Mouse (Mus musculus): Measurements from ENCODE around the gene Padi1. TPM values are rescaled to one million over a fixed set of nuclear protein-coding genes. Genes with fewer than 3 reads are reported as not detected.
A peak's percentile ranks its signal among the peaks of the same experiment; 100 is the strongest.

Padi1 gene
- polyA plus RNA-seq, 1 experiment from 2014 or later, result 1.0 TPM

DNA sequence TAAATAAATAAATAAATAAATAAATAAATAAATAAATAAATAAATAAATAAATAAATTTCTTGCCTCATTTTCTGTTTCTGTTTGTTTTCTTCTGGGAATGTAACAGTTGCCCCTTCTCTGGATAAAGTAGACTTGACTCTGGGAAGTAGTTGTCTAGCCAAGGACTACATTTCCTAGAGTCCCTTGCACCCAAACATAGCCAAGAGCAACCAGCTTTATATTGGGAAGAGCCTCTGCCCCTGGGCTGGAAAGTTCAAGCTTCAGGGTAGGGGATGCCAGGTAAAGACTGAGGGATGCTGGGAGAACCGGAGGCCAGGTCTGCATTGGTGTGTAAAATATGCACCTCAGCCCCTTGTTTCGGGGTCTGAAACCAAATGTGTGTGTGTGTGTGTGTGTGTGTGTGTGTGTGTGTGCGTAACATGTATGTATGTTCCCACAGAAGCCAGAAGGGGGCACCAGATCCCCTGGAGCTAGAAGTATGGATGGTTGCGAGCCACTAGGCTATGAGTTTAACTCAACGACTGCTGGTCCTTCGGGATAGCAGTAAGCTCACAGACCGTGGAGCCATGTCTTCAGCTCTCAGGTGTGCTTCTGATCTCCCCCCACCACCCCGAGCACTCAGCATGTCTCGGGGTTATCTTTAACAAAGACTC, 61.2 kb downstream of the Padi1 start:
- H3K9me3 ChIP-seq (replicated peaks), result no peaks in the 10 kb centered on the region
- H3K4me2 ChIP-seq (replicated peaks), result no peak overlapping the region
- no peak for ATAC-seq (ENCODE audit: insufficient number of reproducible peaks, low FRiP score, low TSS enrichment, low read depth)
- H3K4me3 ChIP-seq (replicated peaks), result no peak overlapping the region
- H3K27ac ChIP-seq (replicated peaks), result no peak overlapping the region
- no peaks in the 10 kb centered on the region for H3K36me3 ChIP-seq
- no peak overlapping the region for H3K9ac ChIP-seq
- no peaks in the 10 kb centered on the region for H3K27me3 ChIP-seq
- no peaks in the 10 kb centered on the region for H3K4me1 ChIP-seq
- WGBS, result 93% methylated on average over 9 of the region's 9 CpGs

DNA sequence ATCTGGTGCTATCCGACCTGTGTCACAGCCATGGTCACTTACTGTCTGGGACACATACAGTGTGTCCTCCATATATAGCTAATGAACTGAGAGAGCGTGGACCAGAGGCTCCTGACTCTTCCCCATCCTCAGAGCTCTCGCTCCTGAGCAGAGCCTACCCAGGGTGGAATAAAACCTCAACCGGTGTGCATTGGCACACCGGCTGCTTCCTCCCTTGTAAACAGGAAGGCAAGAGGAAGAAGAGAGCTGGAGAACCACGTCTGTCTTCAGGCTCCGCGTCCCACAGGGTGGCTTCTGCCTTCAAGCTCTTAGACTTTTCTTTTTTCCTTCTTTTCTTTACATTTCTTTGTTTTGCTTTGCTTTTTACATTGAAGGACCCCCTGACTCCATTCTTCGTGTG, 62.8 kb downstream of the Padi1 start:
- H3K4me1 ChIP-seq, result no peaks in the 10 kb centered on the region
- 86% methylated on average over 9 of the region's 9 CpGs for WGBS

DNA sequence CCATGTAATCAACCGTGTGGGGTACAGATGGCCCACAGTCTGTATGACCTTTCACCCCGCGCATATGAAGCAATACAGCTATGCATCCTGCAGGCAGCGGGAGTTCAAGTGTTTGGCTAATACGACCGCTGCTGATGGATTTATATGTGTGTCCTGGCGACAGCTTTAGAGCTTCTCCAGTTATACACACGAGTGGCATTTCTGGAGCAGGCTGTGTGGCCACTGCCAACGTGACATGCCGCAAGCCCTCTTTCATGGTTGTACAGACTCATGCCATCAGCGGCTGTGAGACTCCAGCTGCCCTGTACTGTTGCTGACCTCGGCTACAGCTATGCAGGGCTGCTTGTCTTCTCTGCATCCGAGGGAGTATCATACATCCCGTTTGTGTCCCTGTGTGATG, 65.1 kb downstream of the Padi1 start:
- no peaks in the 10 kb centered on the region for H3K27me3 ChIP-seq
- H3K9me3 ChIP-seq (replicated peaks), result no peaks in the 10 kb centered on the region
- H3K4me1 ChIP-seq, result no peaks in the 10 kb centered on the region
- H3K4me3 ChIP-seq (replicated peaks), result no peak overlapping the region
- H3K9ac ChIP-seq, result no peak overlapping the region
- 80% methylated on average over 14 of the region's 14 CpGs for WGBS
- H3K36me3 ChIP-seq, result no peaks in the 10 kb centered on the region
- no peak overlapping the region for H3K27ac ChIP-seq (replicated peaks)
- no peak overlapping the region for H3K4me2 ChIP-seq (replicated peaks)
- no peak for ATAC-seq (ENCODE audit: insufficient number of reproducible peaks, low FRiP score, low TSS enrichment, low read depth)

More for the DNA sequence above, 62.8 kb downstream of the Padi1 start:
- Histone ChIP-seq H3K4me2 (replicated peaks) (no peak overlapping the region), H3K27me3 (no peaks in the 10 kb centered on the region), H3K9ac (no peak overlapping the region), H3K9me3 (replicated peaks) (no peaks in the 10 kb centered on the region), H3K4me3 (replicated peaks) (no peak overlapping the region), H3K27ac (replicated peaks) (no peak overlapping the region), H3K36me3 (no peaks in the 10 kb centered on the region)
- ATAC-seq (ENCODE audit: insufficient number of reproducible peaks, low FRiP score, low TSS enrichment, low read depth), result no peak

DNA sequence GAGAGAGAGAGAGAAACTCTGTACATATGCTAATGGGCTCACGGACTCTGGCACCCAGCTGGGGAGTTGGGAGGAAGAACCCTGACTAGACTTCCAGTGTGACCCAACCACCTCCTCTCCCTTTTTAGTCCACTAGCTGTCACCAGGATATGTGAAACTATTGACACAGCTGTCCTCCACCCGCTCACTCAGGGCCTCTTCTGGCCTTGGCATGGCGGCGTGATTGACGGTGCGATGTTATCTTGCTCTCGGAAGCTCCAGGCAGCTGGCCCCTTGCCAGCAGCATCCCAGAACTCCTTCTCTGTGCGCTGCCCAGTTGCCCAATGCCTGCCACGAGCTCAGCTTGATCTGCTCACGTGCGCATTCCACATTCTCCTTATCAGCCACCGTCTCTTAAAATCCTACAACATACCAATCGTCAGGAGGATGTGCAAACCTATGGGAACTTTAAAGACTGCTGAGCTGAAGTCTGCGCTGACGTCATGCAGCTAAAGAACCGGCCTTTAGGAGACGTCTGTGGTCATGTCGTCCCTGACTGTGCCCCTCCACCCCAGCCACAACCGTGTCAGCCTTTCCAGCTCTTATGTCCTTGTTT, 65.7 kb downstream of the Padi1 start:
- Histone ChIP-seq H3K9me3 (replicated peaks) (no peaks in the 10 kb centered on the region), H3K27ac (replicated peaks) (no peak overlapping the region), H3K4me2 (replicated peaks) (no peak overlapping the region), H3K4me3 (replicated peaks) (no peak overlapping the region), H3K4me1 (no peaks in the 10 kb centered on the region), H3K27me3 (no peaks in the 10 kb centered on the region), H3K36me3 (no peaks in the 10 kb centered on the region), H3K9ac (no peak overlapping the region)
- 45% methylated on average over 19 of the region's 19 CpGs for whole genome bisulfite sequencing
- 0 out of 2 replicates have a peak, but pooled peaks have one; percentile 45 for ATAC-seq (ENCODE audit: insufficient number of reproducible peaks, low FRiP score, low TSS enrichment, low read depth)

DNA sequence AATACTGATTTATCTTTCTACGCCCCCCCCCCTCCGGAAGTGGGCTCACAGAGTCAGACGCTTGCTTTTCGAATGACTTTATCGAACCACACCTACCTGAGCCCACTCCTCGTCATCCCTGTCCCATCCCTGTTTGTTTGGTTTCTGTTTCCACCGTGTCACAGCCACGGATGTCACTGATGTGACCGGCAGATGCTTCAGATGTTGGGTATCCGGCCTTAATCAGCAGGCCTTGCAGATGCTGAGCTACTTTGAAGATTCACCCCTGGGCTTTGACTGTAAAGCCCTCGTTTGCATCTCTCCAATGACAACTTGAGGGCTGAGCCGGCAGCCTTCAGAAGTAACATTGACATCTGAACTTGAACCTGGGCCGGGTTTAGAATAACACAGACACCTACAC, 69.0 kb downstream of the Padi1 start:
- Histone ChIP-seq H3K9me3 (replicated peaks) (no peaks in the 10 kb centered on the region), H3K27me3 (no peaks in the 10 kb centered on the region), H3K4me1 (no peaks in the 10 kb centered on the region), H3K36me3 (no peaks in the 10 kb centered on the region), H3K9ac (no peak overlapping the region), H3K4me3 (replicated peaks) (no peak overlapping the region), H3K27ac (replicated peaks) (no peak overlapping the region), H3K4me2 (replicated peaks) (no peak overlapping the region)
- WGBS, result 69% methylated on average over 13 of the region's 13 CpGs
- no peak for ATAC-seq (ENCODE audit: insufficient number of reproducible peaks, low FRiP score, low TSS enrichment, low read depth)

DNA sequence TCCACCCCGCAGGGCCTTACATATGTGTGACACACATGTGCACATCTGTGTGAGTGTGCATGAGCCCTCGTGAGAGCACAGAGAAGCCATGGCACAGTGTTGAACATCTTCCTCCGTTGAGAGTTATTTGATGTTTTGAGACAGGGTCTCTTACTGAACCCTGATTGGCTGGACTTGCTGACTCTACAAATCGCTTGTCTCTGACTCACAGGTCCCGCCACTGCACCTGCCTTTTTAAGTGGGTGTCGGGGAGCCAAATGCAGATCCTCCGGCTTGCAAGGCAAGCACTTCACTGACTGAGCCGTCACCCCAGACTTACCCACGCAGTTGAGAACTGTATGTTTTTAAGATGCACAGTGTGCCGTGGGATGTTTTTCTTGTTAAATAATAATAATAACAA, 69.7 kb downstream of the Padi1 start:
- no peak overlapping the region for H3K9ac ChIP-seq
- H3K4me3 ChIP-seq (replicated peaks), result no peak overlapping the region
- no peaks in the 10 kb centered on the region for H3K36me3 ChIP-seq
- ATAC-seq (ENCODE audit: insufficient number of reproducible peaks, low FRiP score, low TSS enrichment, low read depth), result no peak
- H3K4me1 ChIP-seq, result no peaks in the 10 kb centered on the region
- H3K27ac ChIP-seq (replicated peaks), result no peak overlapping the region
- H3K27me3 ChIP-seq, result no peaks in the 10 kb centered on the region
- H3K4me2 ChIP-seq (replicated peaks), result no peak overlapping the region
- no peaks in the 10 kb centered on the region for H3K9me3 ChIP-seq (replicated peaks)
- WGBS, result 78% methylated on average over 10 of the region's 10 CpGs

DNA sequence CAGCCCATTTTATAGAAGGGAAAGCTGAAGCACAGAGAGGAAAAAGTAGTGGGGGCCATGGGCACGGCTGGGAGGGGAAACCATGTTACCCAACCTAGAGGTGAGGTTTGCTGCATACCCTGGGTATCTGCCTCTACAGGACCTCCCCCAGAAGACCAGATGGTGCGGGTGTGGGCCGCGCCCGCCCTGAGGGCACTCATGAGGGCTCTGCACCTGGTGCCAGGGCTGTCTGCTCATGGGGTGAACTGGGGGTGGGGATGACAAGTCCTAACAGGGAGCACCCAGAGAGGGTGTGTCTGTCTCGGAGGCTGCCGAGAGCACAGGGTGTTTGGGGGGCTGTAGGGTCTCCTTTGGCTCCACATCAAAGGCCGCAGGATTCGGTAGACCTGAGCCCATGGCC, 70.7 kb downstream of the Padi1 start:
- H3K4me3 ChIP-seq (replicated peaks), result no peak overlapping the region
- H3K4me1 ChIP-seq, result 0 out of 2 replicates have a peak, but pooled peaks cover 7% of the 10 kb centered on the region
- WGBS, result 68% methylated on average over 9 of the region's 9 CpGs
- H3K9me3 ChIP-seq (replicated peaks), result no peaks in the 10 kb centered on the region
- H3K4me2 ChIP-seq (replicated peaks), result no peak overlapping the region
- no peak for ATAC-seq (ENCODE audit: insufficient number of reproducible peaks, low FRiP score, low TSS enrichment, low read depth)
- H3K9ac ChIP-seq, result no peak overlapping the region
- no peak overlapping the region for H3K27ac ChIP-seq (replicated peaks)
- H3K27me3 ChIP-seq, result no peaks in the 10 kb centered on the region
- no peaks in the 10 kb centered on the region for H3K36me3 ChIP-seq

DNA sequence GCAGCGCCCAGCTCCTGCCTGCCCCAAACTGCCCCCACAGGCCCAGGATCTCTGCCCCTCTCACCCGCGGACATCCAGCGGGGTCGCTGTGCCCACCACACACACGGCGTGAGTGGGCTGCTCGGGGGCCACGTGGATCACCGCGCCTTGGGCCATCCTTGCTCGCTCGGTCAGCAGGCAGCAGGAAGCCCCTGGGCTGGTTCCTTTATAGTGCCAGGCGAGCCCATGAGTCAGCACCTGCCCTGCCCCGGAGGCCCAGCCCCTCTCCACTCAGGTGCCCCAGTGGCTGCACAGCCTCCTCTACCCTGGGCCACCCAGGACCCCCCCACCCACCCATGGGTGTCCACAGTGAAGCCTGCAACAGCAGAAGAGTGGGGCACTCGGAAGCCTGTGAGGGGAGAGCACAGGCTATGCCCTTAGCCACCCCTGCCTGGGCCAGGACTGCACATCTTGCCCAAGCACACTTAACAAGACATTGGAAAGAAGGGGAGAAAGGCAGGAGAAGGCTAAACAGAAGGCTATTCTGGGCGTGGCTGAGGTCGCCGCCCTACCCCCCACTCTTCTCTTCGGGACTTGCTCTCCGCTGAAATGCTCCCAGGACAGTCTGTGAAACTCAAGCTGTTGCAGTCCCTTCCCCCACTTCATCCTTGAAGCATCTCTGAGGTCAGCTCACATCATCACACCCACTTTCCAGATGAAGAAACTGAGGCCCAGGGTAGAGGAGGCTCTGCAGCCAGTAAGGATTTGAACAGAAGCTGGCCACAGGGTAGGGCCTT, 71.4 kb downstream of the Padi1 start, which contains the start of gene Padi4:
Padi4 (minus strand) TSS at position 212 of the 776 bp plus-strand sequence.
- Histone ChIP-seq H3K4me1 (0 out of 2 replicates have a peak, but pooled peaks cover 7% of the 10 kb centered on the region), H3K27me3 (no peaks in the 10 kb centered on the region), H3K4me2 (replicated peaks) (no peak within 1 kb of the TSS), H3K9ac (no peak within 1 kb of the TSS), H3K4me3 (replicated peaks) (no peak within 1 kb of the TSS), H3K36me3 (no peaks in the 10 kb centered on the region), H3K9me3 (replicated peaks) (no peaks in the 10 kb centered on the region), H3K27ac (replicated peaks) (no peak within 1 kb of the TSS)
- no peak for ATAC-seq (ENCODE audit: insufficient number of reproducible peaks, low FRiP score, low TSS enrichment, low read depth)
- 79% methylated on average over 21 of the region's 21 CpGs for WGBS

DNA sequence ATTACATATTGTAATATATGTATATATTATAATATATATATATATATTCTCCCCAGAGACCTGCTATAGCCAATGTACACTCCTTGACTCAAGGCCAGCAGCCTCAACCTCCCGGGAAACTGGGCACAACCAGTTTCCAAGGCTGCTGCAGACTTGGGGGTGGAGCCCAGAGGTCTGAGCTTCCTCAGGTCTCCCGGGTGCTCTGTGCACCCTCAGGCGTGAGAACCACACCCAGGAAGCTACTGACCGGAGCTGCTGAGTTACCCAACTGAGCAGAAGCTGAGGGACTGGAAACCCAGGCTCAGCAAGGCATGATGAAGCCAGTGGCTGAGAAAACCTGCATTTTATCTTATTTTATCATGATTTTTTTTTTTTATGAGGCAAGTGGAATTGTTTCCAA, 74.5 kb downstream of the Padi1 start:
- WGBS, result 19% methylated on average over 4 of the region's 4 CpGs
- H3K27me3 ChIP-seq, result no peaks in the 10 kb centered on the region
- no peak overlapping the region for H3K9ac ChIP-seq
- no peak overlapping the region for H3K4me2 ChIP-seq (replicated peaks)
- H3K27ac ChIP-seq (replicated peaks), result no peak overlapping the region
- 0 out of 2 replicates have a peak, but pooled peaks cover 7% of the 10 kb centered on the region for H3K4me1 ChIP-seq
- no peak for ATAC-seq (ENCODE audit: insufficient number of reproducible peaks, low FRiP score, low TSS enrichment, low read depth)
- H3K4me3 ChIP-seq (replicated peaks), result no peak overlapping the region
- H3K9me3 ChIP-seq (replicated peaks), result no peaks in the 10 kb centered on the region
- H3K36me3 ChIP-seq, result no peaks in the 10 kb centered on the region

DNA sequence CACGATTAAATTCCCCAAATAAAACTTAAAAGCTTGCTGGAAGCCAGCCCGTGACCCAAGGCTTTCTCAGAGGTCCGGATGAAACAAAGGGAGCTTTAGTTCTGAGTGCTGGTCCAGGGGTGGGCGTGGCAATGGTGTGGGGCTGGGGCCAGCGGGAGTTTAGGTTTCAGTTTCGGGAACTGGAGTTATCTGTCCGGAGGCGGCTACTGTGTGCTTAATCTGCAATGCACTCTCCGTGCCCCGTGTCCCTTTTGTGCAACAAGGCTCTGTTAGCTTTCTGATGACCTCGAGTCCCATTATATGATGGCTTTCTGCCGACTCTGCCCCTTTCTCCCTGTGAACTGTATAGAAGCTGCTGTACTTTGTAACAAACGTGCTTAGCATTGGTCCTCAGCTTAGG, 75.1 kb downstream of the Padi1 start:
- no peak for ATAC-seq (ENCODE audit: insufficient number of reproducible peaks, low FRiP score, low TSS enrichment, low read depth)
- H3K4me3 ChIP-seq (replicated peaks), result peak overlapping the region; percentile 26
- no peak overlapping the region for H3K9ac ChIP-seq

DNA sequence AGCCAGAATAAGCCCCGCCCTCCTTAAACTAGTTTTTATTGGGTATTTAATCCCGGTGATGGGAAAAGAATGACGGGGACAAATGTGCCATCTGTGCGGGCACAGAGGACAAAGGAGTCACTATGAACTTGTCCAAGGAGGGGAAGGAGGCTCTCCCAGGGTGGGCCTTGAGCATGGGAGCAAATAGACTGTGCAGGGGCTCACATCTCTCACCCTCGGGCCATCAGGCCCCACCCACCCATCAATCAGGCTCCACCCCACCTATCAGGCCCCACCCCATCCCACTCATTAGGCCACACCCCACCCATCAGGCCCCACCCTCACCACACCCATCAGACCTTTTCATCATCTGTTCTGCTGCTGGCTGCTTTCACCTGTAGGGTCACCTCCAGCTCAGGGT, 76.6 kb downstream of the Padi1 start:
- H3K9me3 ChIP-seq (replicated peaks), result no peaks in the 10 kb centered on the region
- H3K27me3 ChIP-seq, result no peaks in the 10 kb centered on the region
- no peaks in the 10 kb centered on the region for H3K36me3 ChIP-seq
- H3K4me3 ChIP-seq (replicated peaks), result no peak overlapping the region
- no peak for ATAC-seq (ENCODE audit: insufficient number of reproducible peaks, low FRiP score, low TSS enrichment, low read depth)
- no peak overlapping the region for H3K4me2 ChIP-seq (replicated peaks)
- H3K4me1 ChIP-seq, result 0 out of 2 replicates have a peak, but pooled peaks cover 7% of the 10 kb centered on the region
- 80% methylated on average over 5 of the region's 5 CpGs for WGBS
- no peak overlapping the region for H3K9ac ChIP-seq
- H3K27ac ChIP-seq (replicated peaks), result no peak overlapping the region

More for the DNA sequence above, 75.1 kb downstream of the Padi1 start:
- Histone ChIP-seq H3K4me2 (replicated peaks) (peak overlapping the region; percentile 37), H3K27ac (replicated peaks) (no peak overlapping the region), H3K36me3 (no peaks in the 10 kb centered on the region), H3K27me3 (no peaks in the 10 kb centered on the region), H3K9me3 (replicated peaks) (no peaks in the 10 kb centered on the region), H3K4me1 (0 out of 2 replicates have a peak, but pooled peaks cover 7% of the 10 kb centered on the region)
- WGBS, result 4% methylated on average over 13 of the region's 13 CpGs

All from embryonic facial prominence, embryonic 15.5 days (tissue).